Mouse (Mus musculus): Measurements from ENCODE around the gene Brca1. TPM values are rescaled to one million over a fixed set of nuclear protein-coding genes. Genes with fewer than 3 reads are reported as not detected.
A peak's percentile ranks its signal among the peaks of the same experiment; 100 is the strongest.

Brca1 gene
- polyA plus RNA-seq, 1 experiment from 2014 or later, result 8.3 TPM

DNA sequence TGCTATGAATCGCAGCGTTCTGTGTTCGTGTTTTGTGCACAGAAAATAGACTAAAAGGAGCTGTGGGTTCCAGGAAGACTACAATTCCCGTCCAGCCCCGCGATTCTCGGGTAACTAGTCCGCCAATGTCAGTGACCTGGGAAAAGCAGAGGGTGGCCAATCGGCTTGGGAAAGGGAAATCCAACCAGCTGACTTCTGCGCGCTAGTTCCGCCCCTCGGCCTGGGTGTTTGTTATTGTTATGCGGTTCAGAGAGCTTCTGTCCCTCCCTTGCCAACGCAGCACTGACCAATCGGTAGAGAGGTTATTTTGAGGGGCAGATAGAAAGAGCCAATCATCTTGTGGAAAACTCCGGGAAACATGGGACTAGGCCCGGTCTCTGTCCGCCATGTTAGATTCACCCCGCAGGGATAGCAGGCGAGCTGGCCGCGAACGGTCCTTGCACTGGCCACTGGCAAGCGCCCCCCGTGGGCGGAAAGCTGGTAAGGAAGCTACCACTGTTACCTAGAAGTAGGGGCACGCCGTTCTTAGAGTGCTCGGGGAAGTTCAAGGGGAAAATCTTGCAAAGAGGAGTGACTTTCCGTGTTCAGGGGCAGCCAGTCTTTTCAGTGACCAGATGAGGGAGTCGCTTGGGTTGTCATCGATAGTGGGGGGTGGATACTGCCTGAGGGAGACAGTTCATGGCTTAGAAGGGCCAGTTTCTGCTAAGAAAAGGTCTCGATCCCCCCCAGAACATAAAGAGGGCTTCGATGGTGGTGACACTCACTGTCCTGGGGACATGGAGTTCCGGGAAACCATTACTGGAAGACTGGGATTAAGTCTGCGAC lies 933 bp upstream of the Brca1 start:
- Histone ChIP-seq H3K36me3 (ENCODE audit: control insufficient read depth, insufficient read depth, low read length) (no peaks in the 10 kb centered on the region), H3K4me1 (ENCODE audit: control insufficient read depth, insufficient read depth, low read length) (peaks cover 17% of the 10 kb centered on the region), H3K27me3 (ENCODE audit: control insufficient read depth, insufficient read depth, low read length) (no peaks in the 10 kb centered on the region), H3K4me2 (ENCODE audit: low read depth, low read length) (peak overlapping the region; percentile 73), H3K4me3 (replicated peaks; ENCODE audit: low read length) (peak overlapping the region; percentile 96), H3K27ac (ENCODE audit: low read length) (peak overlapping the region; percentile 97), H3K9me3 (replicated peaks; ENCODE audit: control insufficient read depth, low read length) (no peaks in the 10 kb centered on the region), H3K9ac (ENCODE audit: low read length) (peak overlapping the region; percentile 88)
- under 1% methylated on average over 37 of the region's 37 CpGs for WGBS
- ATAC-seq (ENCODE audit: insufficient read depth, low FRiP score), result peak; percentile 98

DNA sequence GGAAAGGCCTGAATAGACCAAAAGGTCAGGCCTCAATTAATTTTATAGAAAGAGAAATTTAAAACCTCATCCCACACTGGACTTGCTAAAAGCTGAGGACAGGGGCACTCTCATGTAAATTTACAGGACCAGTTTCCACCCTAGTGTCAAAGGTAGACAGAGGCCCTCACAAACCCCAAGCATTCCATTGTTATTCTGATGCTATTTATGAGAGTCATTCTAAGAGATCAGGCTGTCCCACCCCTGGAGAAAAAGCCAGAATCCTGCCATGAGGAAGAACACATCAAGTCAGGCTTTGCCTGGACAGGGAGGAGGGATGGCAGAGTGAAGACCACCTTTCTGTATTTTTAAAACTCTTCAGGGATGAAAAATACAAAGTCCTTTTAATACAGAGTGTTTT lies 3.2 kb downstream of the Brca1 start:
- H3K27ac ChIP-seq (ENCODE audit: low read length), result no peak overlapping the region
- ATAC-seq (ENCODE audit: insufficient read depth, low FRiP score), result no peak
- no peak overlapping the region for H3K9ac ChIP-seq (ENCODE audit: low read length)
- no peak overlapping the region for H3K4me3 ChIP-seq (replicated peaks; ENCODE audit: low read length)
- 0 out of 2 replicates have a peak, but pooled peaks cover 8% of the 10 kb centered on the region for H3K4me1 ChIP-seq (ENCODE audit: control insufficient read depth, insufficient read depth, low read length)
- no peaks in the 10 kb centered on the region for H3K9me3 ChIP-seq (replicated peaks; ENCODE audit: control insufficient read depth, low read length)
- H3K4me2 ChIP-seq (ENCODE audit: low read depth, low read length), result no peak overlapping the region
- H3K27me3 ChIP-seq (ENCODE audit: control insufficient read depth, insufficient read depth, low read length), result no peaks in the 10 kb centered on the region
- no peaks in the 10 kb centered on the region; the same call in 1 of the 2 replicates for H3K36me3 ChIP-seq (ENCODE audit: control insufficient read depth, insufficient read depth, low read length)

- 68% methylated on average over 1 of the region's 1 CpGs for WGBS
- H3K4me1 ChIP-seq (ENCODE audit: control insufficient read depth, insufficient read depth, low read length), result no peaks in the 10 kb centered on the region
- no peaks in the 10 kb centered on the region for H3K9me3 ChIP-seq (replicated peaks; ENCODE audit: control insufficient read depth, low read length)
- no peaks in the 10 kb centered on the region for H3K27me3 ChIP-seq (ENCODE audit: control insufficient read depth, insufficient read depth, low read length)
- H3K4me2 ChIP-seq (ENCODE audit: low read depth, low read length), result no peak overlapping the region
- no peaks in the 10 kb centered on the region; the same call in 1 of the 2 replicates for H3K36me3 ChIP-seq (ENCODE audit: control insufficient read depth, insufficient read depth, low read length)
- no peak overlapping the region for H3K27ac ChIP-seq (ENCODE audit: low read length)
- H3K4me3 ChIP-seq (replicated peaks; ENCODE audit: low read length), result no peak overlapping the region
- no peak overlapping the region for H3K9ac ChIP-seq (ENCODE audit: low read length)
- ATAC-seq (ENCODE audit: insufficient read depth, low FRiP score), result no peak
Observed at GRCm38 (mm10) chr11:101544132-101544531, 7.6 kb downstream of the Brca1 start.

- no peak overlapping the region for H3K27ac ChIP-seq (ENCODE audit: low read length)
- ATAC-seq (ENCODE audit: insufficient read depth, low FRiP score), result no peak
Observed at GRCm38 (mm10) chr11:101543533-101543932, 8.2 kb downstream of the Brca1 start.

GRCm38 (mm10) chr11:101526686-101527085 lies 25.1 kb downstream of the Brca1 start:
- Histone ChIP-seq H3K4me1 (ENCODE audit: control insufficient read depth, insufficient read depth, low read length) (no peaks in the 10 kb centered on the region), H3K9me3 (replicated peaks; ENCODE audit: control insufficient read depth, low read length) (no peaks in the 10 kb centered on the region), H3K9ac (ENCODE audit: low read length) (no peak overlapping the region), H3K27ac (ENCODE audit: low read length) (no peak overlapping the region), H3K27me3 (ENCODE audit: control insufficient read depth, insufficient read depth, low read length) (no peaks in the 10 kb centered on the region), H3K36me3 (ENCODE audit: control insufficient read depth, insufficient read depth, low read length) (0 out of 2 replicates have a peak, but pooled peaks cover 8% of the 10 kb centered on the region), H3K4me2 (ENCODE audit: low read depth, low read length) (no peak overlapping the region), H3K4me3 (replicated peaks; ENCODE audit: low read length) (no peak overlapping the region)
- ATAC-seq (ENCODE audit: insufficient read depth, low FRiP score), result no peak
- WGBS, result 91% methylated on average over 4 of the region's 4 CpGs

More at GRCm38 (mm10) chr11:101543533-101543932, 8.2 kb downstream of the Brca1 start:
- H3K9ac ChIP-seq (ENCODE audit: low read length), result no peak overlapping the region
- no peak overlapping the region for H3K4me2 ChIP-seq (ENCODE audit: low read depth, low read length)
- no peaks in the 10 kb centered on the region for H3K9me3 ChIP-seq (replicated peaks; ENCODE audit: control insufficient read depth, low read length)
- H3K4me3 ChIP-seq (replicated peaks; ENCODE audit: low read length), result no peak overlapping the region
- H3K4me1 ChIP-seq (ENCODE audit: control insufficient read depth, insufficient read depth, low read length), result no peaks in the 10 kb centered on the region
- H3K36me3 ChIP-seq (ENCODE audit: control insufficient read depth, insufficient read depth, low read length), result no peaks in the 10 kb centered on the region; the same call in 1 of the 2 replicates
- H3K27me3 ChIP-seq (ENCODE audit: control insufficient read depth, insufficient read depth, low read length), result no peaks in the 10 kb centered on the region
- 84% methylated on average over 9 of the region's 9 CpGs for WGBS

GRCm38 (mm10) chr11:101525936-101526595 lies 25.7 kb downstream of the Brca1 start:
- no peak overlapping the region for H3K9ac ChIP-seq (ENCODE audit: low read length)
- no peaks in the 10 kb centered on the region for H3K27me3 ChIP-seq (ENCODE audit: control insufficient read depth, insufficient read depth, low read length)
- no peak overlapping the region for H3K4me2 ChIP-seq (ENCODE audit: low read depth, low read length)
- 90% methylated on average over 9 of the region's 9 CpGs for WGBS
- no peaks in the 10 kb centered on the region for H3K9me3 ChIP-seq (replicated peaks; ENCODE audit: control insufficient read depth, low read length)
- 0 out of 2 replicates have a peak, but pooled peaks cover 8% of the 10 kb centered on the region for H3K36me3 ChIP-seq (ENCODE audit: control insufficient read depth, insufficient read depth, low read length)
- no peaks in the 10 kb centered on the region for H3K4me1 ChIP-seq (ENCODE audit: control insufficient read depth, insufficient read depth, low read length)
- H3K4me3 ChIP-seq (replicated peaks; ENCODE audit: low read length), result no peak overlapping the region
- no peak overlapping the region for H3K27ac ChIP-seq (ENCODE audit: low read length)
- no peak for ATAC-seq (ENCODE audit: insufficient read depth, low FRiP score)

GRCm38 (mm10) chr11:101525056-101525455 lies 26.7 kb downstream of the Brca1 start:
- 94% methylated on average over 10 of the region's 10 CpGs for WGBS
- Histone ChIP-seq H3K27me3 (ENCODE audit: control insufficient read depth, insufficient read depth, low read length) (no peaks in the 10 kb centered on the region), H3K9me3 (replicated peaks; ENCODE audit: control insufficient read depth, low read length) (no peaks in the 10 kb centered on the region), H3K9ac (ENCODE audit: low read length) (no peak overlapping the region), H3K27ac (ENCODE audit: low read length) (no peak overlapping the region), H3K4me2 (ENCODE audit: low read depth, low read length) (no peak overlapping the region), H3K36me3 (ENCODE audit: control insufficient read depth, insufficient read depth, low read length) (0 out of 2 replicates have a peak, but pooled peaks cover 8% of the 10 kb centered on the region), H3K4me1 (ENCODE audit: control insufficient read depth, insufficient read depth, low read length) (no peaks in the 10 kb centered on the region), H3K4me3 (replicated peaks; ENCODE audit: low read length) (no peak overlapping the region)
- ATAC-seq (ENCODE audit: insufficient read depth, low FRiP score), result no peak

DNA sequence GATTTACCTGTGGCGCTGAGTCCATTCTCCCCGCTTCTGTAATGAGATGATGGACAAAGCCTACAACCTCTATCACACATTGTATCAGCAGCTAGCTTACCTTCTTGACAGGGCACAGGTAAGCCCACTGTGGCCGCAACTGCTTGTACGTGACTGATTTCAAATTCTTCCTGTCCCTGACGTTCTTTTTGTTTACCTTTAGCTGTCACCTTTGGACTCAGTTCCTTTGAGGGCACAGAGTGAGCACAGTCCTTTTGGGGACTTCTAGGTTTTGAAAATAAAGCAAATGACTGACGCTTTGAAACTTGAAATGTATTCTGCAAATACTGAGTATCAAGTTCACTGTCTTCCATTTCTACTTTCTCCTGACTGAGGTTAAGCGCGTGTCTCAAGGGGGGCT lies 27.3 kb downstream of the Brca1 start:
- Histone ChIP-seq H3K9ac (ENCODE audit: low read length) (no peak overlapping the region), H3K36me3 (ENCODE audit: control insufficient read depth, insufficient read depth, low read length) (0 out of 2 replicates have a peak, but pooled peaks cover 8% of the 10 kb centered on the region), H3K4me2 (ENCODE audit: low read depth, low read length) (no peak overlapping the region)

DNA sequence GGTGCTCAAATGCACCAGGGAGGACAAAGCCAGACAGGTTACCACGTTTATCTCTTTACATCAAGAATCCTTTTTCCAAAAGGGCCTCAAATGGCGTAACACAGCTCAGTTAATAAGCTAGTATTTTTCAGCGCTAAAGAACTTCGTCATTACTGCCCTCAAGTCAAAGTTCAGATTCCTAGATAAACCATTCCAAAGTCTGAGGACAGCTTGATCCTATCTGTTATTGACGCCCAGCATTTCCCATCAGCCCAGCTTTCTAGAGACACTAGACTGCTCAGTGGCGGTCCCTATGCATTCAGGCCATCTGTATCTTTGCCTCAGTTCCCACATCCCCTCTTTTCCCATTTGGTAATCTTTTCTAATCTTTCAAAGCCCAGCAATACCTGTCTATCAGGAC lies 32.4 kb downstream of the Brca1 start:
- no peak for ATAC-seq (ENCODE audit: insufficient read depth, low FRiP score)
- no peaks in the 10 kb centered on the region for H3K27me3 ChIP-seq (ENCODE audit: control insufficient read depth, insufficient read depth, low read length)
- H3K9me3 ChIP-seq (replicated peaks; ENCODE audit: control insufficient read depth, low read length), result no peaks in the 10 kb centered on the region
- H3K4me2 ChIP-seq (ENCODE audit: low read depth, low read length), result no peak overlapping the region
- no peaks in the 10 kb centered on the region for H3K4me1 ChIP-seq (ENCODE audit: control insufficient read depth, insufficient read depth, low read length)
- WGBS, result 79% methylated on average over 6 of the region's 6 CpGs
- no peaks in the 10 kb centered on the region for H3K36me3 ChIP-seq (ENCODE audit: control insufficient read depth, insufficient read depth, low read length)
- no peak overlapping the region for H3K9ac ChIP-seq (ENCODE audit: low read length)
- no peak overlapping the region for H3K27ac ChIP-seq (ENCODE audit: low read length)
- no peak overlapping the region for H3K4me3 ChIP-seq (replicated peaks; ENCODE audit: low read length)

More for the DNA sequence above, 27.3 kb downstream of the Brca1 start:
- ATAC-seq (ENCODE audit: insufficient read depth, low FRiP score), result no peak
- H3K27me3 ChIP-seq (ENCODE audit: control insufficient read depth, insufficient read depth, low read length), result no peaks in the 10 kb centered on the region
- 80% methylated on average over 8 of the region's 8 CpGs for WGBS
- no peaks in the 10 kb centered on the region for H3K4me1 ChIP-seq (ENCODE audit: control insufficient read depth, insufficient read depth, low read length)
- no peak overlapping the region for H3K27ac ChIP-seq (ENCODE audit: low read length)
- H3K4me3 ChIP-seq (replicated peaks; ENCODE audit: low read length), result no peak overlapping the region
- no peaks in the 10 kb centered on the region for H3K9me3 ChIP-seq (replicated peaks; ENCODE audit: control insufficient read depth, low read length)

All from stomach, embryonic 16.5 days (tissue).